Mouse (Mus musculus): ENCODE measurements at regions not wholly inside any gene's neighbourhood (a gene's known extent, or its start where the extent isn't known, plus 50 kb on each side); places are given as distances from the start of the nearest gene placed in this dataset.

GRCm38 (mm10) chr9:100046213-100046807 lies 170.3 kb upstream of the Sox14 start:
- Histone ChIP-seq H3K27me3 (ENCODE audit: control insufficient read depth, insufficient read depth, low read length) (no peaks in the 10 kb centered on the region), H3K36me3 (replicated peaks; ENCODE audit: control insufficient read depth, insufficient read depth, low read depth) (no peaks in the 10 kb centered on the region), H3K9me3 (ENCODE audit: control insufficient read depth, low read length) (no peaks in the 10 kb centered on the region), H3K9ac (replicated peaks) (no peak overlapping the region), H3K4me1 (replicated peaks; ENCODE audit: control insufficient read depth in 2 of 2, insufficient read depth in 2 of 2, low read length in 1 of 2) (no peaks in the 10 kb centered on the region), H3K27ac (no peak overlapping the region), H3K4me3 (ENCODE audit: insufficient read depth in 1 of 2, low read depth in 2 of 2, low read length in 2 of 2) (no peak overlapping the region), H3K4me2 (ENCODE audit: low read depth) (no peak overlapping the region)
- DNase-seq (ENCODE audit: low read depth in 3 of 3, low spot score in 3 of 3) (no peak), ATAC-seq (ENCODE audit: insufficient read depth) (no peak)
- TF ChIP-seq EP300 (IDR thresholded peaks at IDR 0.05; ENCODE audit: low read depth) (no peak), CTCF (IDR thresholded peaks at IDR 0.05; ENCODE audit: low read depth) (no peak)
- 46% methylated on average over 13 of the region's 13 CpGs for WGBS (ENCODE audit: insufficient replicate concordance)

GRCm38 (mm10) chr9:100045636-100046035 lies 169.7 kb upstream of the Sox14 start:
- Histone ChIP-seq H3K4me1 (replicated peaks; ENCODE audit: control insufficient read depth in 2 of 2, insufficient read depth in 2 of 2, low read length in 1 of 2) (no peaks in the 10 kb centered on the region), H3K27me3 (ENCODE audit: control insufficient read depth, insufficient read depth, low read length) (no peaks in the 10 kb centered on the region), H3K4me3 (ENCODE audit: insufficient read depth in 1 of 2, low read depth in 2 of 2, low read length in 2 of 2) (no peak overlapping the region), H3K9me3 (ENCODE audit: control insufficient read depth, low read length) (no peaks in the 10 kb centered on the region), H3K36me3 (replicated peaks; ENCODE audit: control insufficient read depth, insufficient read depth, low read depth) (no peaks in the 10 kb centered on the region), H3K4me2 (ENCODE audit: low read depth) (no peak overlapping the region), H3K9ac (replicated peaks) (no peak overlapping the region), H3K27ac (no peak overlapping the region)
- no peak for ATAC-seq (ENCODE audit: insufficient read depth)
- TF ChIP-seq CTCF (IDR thresholded peaks at IDR 0.05; ENCODE audit: low read depth) (no peak), EP300 (IDR thresholded peaks at IDR 0.05; ENCODE audit: low read depth) (no peak)
- 58% methylated on average over 5 of the region's 5 CpGs for WGBS (ENCODE audit: insufficient replicate concordance)
- no peak for DNase-seq (ENCODE audit: low read depth in 3 of 3, low spot score in 3 of 3)

- TF ChIP-seq EP300 (IDR thresholded peaks at IDR 0.05; ENCODE audit: low read depth) (no peak), CTCF (IDR thresholded peaks at IDR 0.05; ENCODE audit: low read depth) (no peak)
- H3K27ac ChIP-seq, result no peak overlapping the region
- H3K36me3 ChIP-seq (replicated peaks; ENCODE audit: control insufficient read depth, insufficient read depth, low read depth), result no peaks in the 10 kb centered on the region
- H3K9me3 ChIP-seq (ENCODE audit: control insufficient read depth, low read length), result no peaks in the 10 kb centered on the region
- H3K4me2 ChIP-seq (ENCODE audit: low read depth), result no peak overlapping the region
- no peak for ATAC-seq (ENCODE audit: insufficient read depth)
- 58% methylated on average over 6 of the region's 6 CpGs for WGBS (ENCODE audit: insufficient replicate concordance)
- no peak overlapping the region for H3K4me3 ChIP-seq (ENCODE audit: insufficient read depth in 1 of 2, low read depth in 2 of 2, low read length in 2 of 2)
- DNase-seq (ENCODE audit: low read depth in 3 of 3, low spot score in 3 of 3), result no peak
- H3K9ac ChIP-seq (replicated peaks), result no peak overlapping the region
- H3K27me3 ChIP-seq (ENCODE audit: control insufficient read depth, insufficient read depth, low read length), result no peaks in the 10 kb centered on the region
- H3K4me1 ChIP-seq (replicated peaks; ENCODE audit: control insufficient read depth in 2 of 2, insufficient read depth in 2 of 2, low read length in 1 of 2), result no peaks in the 10 kb centered on the region
Observed at GRCm38 (mm10) chr9:100041776-100042175, 165.8 kb upstream of the Sox14 start.

- H3K27ac ChIP-seq, result no peak overlapping the region
- H3K9me3 ChIP-seq (ENCODE audit: control insufficient read depth, low read length), result no peaks in the 10 kb centered on the region
- no peak for ATAC-seq (ENCODE audit: insufficient read depth)
- TF ChIP-seq EP300 (IDR thresholded peaks at IDR 0.05; ENCODE audit: low read depth), result no peak
- TF ChIP-seq CTCF (IDR thresholded peaks at IDR 0.05; ENCODE audit: low read depth), result no peak
- peak in 1 of 3 experiments; percentile 1 for DNase-seq (ENCODE audit: low read depth in 3 of 3, low spot score in 3 of 3)
- H3K4me1 ChIP-seq (replicated peaks; ENCODE audit: control insufficient read depth in 2 of 2, insufficient read depth in 2 of 2, low read length in 1 of 2), result no peaks in the 10 kb centered on the region
- 36% methylated on average over 5 of the region's 5 CpGs for WGBS (ENCODE audit: insufficient replicate concordance)
- H3K4me3 ChIP-seq (ENCODE audit: insufficient read depth in 1 of 2, low read depth in 2 of 2, low read length in 2 of 2), result no peak overlapping the region
- no peak overlapping the region for H3K9ac ChIP-seq (replicated peaks)
- H3K4me2 ChIP-seq (ENCODE audit: low read depth), result no peak overlapping the region
- H3K27me3 ChIP-seq (ENCODE audit: control insufficient read depth, insufficient read depth, low read length), result no peaks in the 10 kb centered on the region
- no peaks in the 10 kb centered on the region for H3K36me3 ChIP-seq (replicated peaks; ENCODE audit: control insufficient read depth, insufficient read depth, low read depth)
Observed at GRCm38 (mm10) chr9:100023641-100024040, 147.7 kb upstream of the Sox14 start.

- Histone ChIP-seq H3K4me3 (ENCODE audit: insufficient read depth in 1 of 2, low read depth in 2 of 2, low read length in 2 of 2) (no peak overlapping the region), H3K27me3 (ENCODE audit: control insufficient read depth, insufficient read depth, low read length) (no peaks in the 10 kb centered on the region), H3K4me2 (ENCODE audit: low read depth) (no peak overlapping the region), H3K9me3 (ENCODE audit: control insufficient read depth, low read length) (no peaks in the 10 kb centered on the region), H3K36me3 (replicated peaks; ENCODE audit: control insufficient read depth, insufficient read depth, low read depth) (no peaks in the 10 kb centered on the region), H3K27ac (no peak overlapping the region), H3K9ac (replicated peaks) (no peak overlapping the region), H3K4me1 (replicated peaks; ENCODE audit: control insufficient read depth in 2 of 2, insufficient read depth in 2 of 2, low read length in 1 of 2) (no peaks in the 10 kb centered on the region)
- TF ChIP-seq CTCF (IDR thresholded peaks at IDR 0.05; ENCODE audit: low read depth), result no peak
- no peak for TF ChIP-seq EP300 (IDR thresholded peaks at IDR 0.05; ENCODE audit: low read depth)
- ATAC-seq (ENCODE audit: insufficient read depth), result no peak
- DNase-seq (ENCODE audit: low read depth in 3 of 3, low spot score in 3 of 3), result no peak
- 49% methylated on average over 3 of the region's 3 CpGs for WGBS (ENCODE audit: insufficient replicate concordance)
Observed at GRCm38 (mm10) chr9:100022035-100022434, 146.1 kb upstream of the Sox14 start.

All from liver, embryonic 14.5 days (tissue).